Mouse (Mus musculus) olfactory bulb, adult 2 months (tissue): ENCODE results near the gene Kmo. TPM values are rescaled to one million over a fixed set of nuclear protein-coding genes. Genes with fewer than 3 reads are reported as not detected.

Source experiments
- H3K27ac ChIP-seq: fragments of 200-500 bp; 2 replicates; pipeline ENCODE4 v1.5.1; 2012; ENCODE audit warnings: low read depth, low read length; ENCODE audit not compliant: insufficient read depth
- H3K4me1 ChIP-seq: fragments of 200-500 bp; 2 replicates; pipeline ENCODE4 v1.6.1; 2012; ENCODE audit warnings: low read length; ENCODE audit not compliant: control insufficient read depth, insufficient read depth
- H3K4me3 ChIP-seq: fragments of 200-500 bp; 2 replicates; pipeline ENCODE4 v1.5.1; 2012; ENCODE audit warnings: mild to moderate bottlenecking, low read depth, low read length, moderate library complexity; ENCODE audit not compliant: insufficient read depth
- CTCF ChIP-seq: fragments of 200-500 bp; IDR thresholded peaks from 2 replicates; pipeline ENCODE4 v1.5.1; 2012; ENCODE audit warnings: low read depth, mild to moderate bottlenecking, low read length, moderate library complexity; ENCODE audit not compliant: insufficient read depth
- POLR2A ChIP-seq: fragments of 200-500 bp; IDR thresholded peaks from 2 replicates; pipeline ENCODE4 v1.6.1; 2012; ENCODE audit warnings: mild to moderate bottlenecking, low read depth, low read length, moderate library complexity; ENCODE audit not compliant: insufficient read depth
- WGBS: fragments of 180-500 bp; shearing (Covaris S2); methylation state at CpG from one replicate; pipeline ENCODE4 v1.1.7; 2018; 5-methylcytosine and 5-hydroxymethylcytosine counted together
- polyA plus RNA-seq: library from polyadenylated mRNA; stranded (reverse); fragments of >200 nt; gene quantifications from 2 replicates; pipeline ENCODE4 v1.2.4, GENCODE M21; 2012; ENCODE audit warnings: low replicate concordance; ENCODE audit not compliant: missing spikeins, insufficient read depth, insufficient read length

The Kmo gene
- polyA plus RNA-seq, 1 experiment, result not detected

GRCm38 (mm10) chr1:175646952-175647351 is 26.8 kb downstream of the Kmo start:
- Histone ChIP-seq H3K27ac (no peak overlapping the region), H3K4me3 (no peak overlapping the region), H3K4me1 (no peaks in the 10 kb centered on the region)
- WGBS, result 80% methylated on average over 9 of the region's 9 CpGs
- TF ChIP-seq CTCF (no peak), POLR2A (no peak)

DNA sequence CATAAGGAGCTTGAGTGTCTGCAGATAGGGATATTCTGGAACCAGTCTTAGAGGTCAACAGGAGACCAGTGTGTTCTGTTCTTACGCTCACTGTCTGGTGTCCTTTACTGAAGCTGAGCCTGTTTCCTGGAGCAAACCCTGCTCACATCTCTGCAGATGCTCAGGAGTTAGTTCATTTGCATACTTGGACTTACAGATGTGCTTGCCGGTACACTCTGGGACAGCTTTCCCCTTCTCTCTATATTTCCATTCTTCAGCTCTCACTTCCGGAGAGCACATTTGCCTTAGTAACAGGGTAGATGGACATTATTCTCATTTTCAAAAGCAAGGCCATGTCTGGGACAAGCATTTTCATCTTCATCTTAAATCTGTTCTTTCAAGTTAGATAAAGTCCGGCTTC is 28.4 kb downstream of the Kmo start:
- no peak overlapping the region for H3K27ac ChIP-seq
- TF ChIP-seq CTCF (no peak), POLR2A (no peak)
- no peak overlapping the region for H3K4me3 ChIP-seq
- WGBS, result 95% methylated on average over 4 of the region's 4 CpGs
- no peaks in the 10 kb centered on the region for H3K4me1 ChIP-seq

DNA sequence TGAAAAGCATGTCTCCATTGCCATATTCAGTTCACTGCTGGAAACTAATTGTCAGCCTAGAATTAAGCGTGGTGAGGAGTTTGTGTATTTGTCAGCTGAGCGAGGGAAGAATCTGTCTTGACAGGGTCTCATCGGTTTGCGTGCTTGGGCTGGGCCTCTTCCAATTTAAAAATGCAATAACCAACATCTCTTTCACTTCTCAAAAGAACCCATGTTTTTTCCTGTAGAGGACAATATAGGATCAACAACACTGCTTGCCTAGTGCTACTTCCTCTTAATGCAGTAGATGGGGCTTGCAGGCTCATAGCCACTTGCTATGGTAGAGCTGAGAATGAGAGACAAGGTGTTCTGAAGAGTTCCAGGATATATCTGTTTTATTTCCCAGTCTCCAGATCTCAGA is 39.7 kb downstream of the Kmo start:
- whole genome bisulfite sequencing, result 88% methylated on average over 4 of the region's 4 CpGs
- Histone ChIP-seq H3K4me3 (no peak overlapping the region), H3K27ac (no peak overlapping the region), H3K4me1 (no peaks in the 10 kb centered on the region)
- TF ChIP-seq POLR2A, result no peak
- no peak for TF ChIP-seq CTCF

DNA sequence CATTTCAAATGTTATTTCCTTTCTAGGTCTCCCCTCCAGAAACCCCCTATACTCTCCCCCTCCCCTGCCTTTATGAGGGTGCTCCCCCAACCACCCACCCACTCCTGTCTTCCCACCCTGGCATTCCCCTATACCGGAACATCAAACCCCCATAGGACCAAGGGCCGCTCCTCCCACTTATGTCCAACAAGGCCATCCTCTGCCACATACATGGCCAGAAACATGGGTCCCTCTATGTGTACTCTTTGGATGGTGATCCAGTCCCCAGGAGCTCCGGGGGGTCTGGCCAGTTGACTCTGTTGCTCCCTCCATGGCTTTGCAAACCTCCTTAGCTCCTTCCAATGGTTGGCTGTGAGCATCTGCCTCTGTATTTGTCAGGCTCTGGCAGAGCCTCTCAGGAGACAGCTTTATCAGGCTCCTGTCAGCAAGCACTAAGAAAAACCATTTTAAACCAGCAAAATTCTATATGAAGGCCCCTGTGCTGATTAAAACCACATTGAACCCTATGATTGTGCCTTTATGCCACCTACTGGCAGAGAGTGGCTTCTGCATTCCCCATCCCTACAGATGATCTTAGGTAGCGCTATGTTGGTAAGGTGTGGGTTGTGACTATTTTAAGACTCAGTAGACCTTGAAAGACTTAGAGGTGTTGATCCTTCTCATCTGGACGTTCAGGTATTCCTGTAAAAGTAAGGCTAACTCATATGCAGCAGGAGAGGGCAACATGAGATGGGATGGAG is 48.7 kb downstream of the Kmo start:
- 0 out of 2 replicates have a peak, but pooled peaks cover 3% of the 10 kb centered on the region for H3K4me1 ChIP-seq
- no peak overlapping the region for H3K27ac ChIP-seq
- no peak for TF ChIP-seq CTCF
- 75% methylated on average over 5 of the region's 5 CpGs for whole genome bisulfite sequencing
- no peak overlapping the region for H3K4me3 ChIP-seq

DNA sequence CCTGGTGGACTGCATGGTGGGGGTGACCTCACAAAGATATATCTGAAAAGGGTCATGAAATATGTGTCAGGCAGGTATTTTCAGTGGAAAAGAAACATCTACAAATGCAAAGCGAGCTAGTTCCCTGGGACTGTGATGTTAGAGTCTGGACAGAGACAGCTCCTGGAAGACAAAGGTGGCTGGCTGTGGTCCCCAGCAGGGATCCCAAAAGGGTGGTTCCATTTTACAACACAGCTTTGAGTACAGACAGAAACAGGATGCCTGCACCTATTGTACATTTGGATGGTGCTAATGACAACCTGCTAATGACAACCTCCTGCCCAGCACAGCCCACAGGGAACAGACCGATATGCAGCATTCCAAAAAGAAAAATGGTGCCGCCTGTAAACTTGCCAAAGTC is 49.3 kb downstream of the Kmo start:
- no peak for TF ChIP-seq POLR2A
- TF ChIP-seq CTCF, result no peak
- H3K4me1 ChIP-seq, result 0 out of 2 replicates have a peak, but pooled peaks cover 3% of the 10 kb centered on the region
- 78% methylated on average over 3 of the region's 3 CpGs for WGBS
- no peak overlapping the region for H3K27ac ChIP-seq
- H3K4me3 ChIP-seq, result no peak overlapping the region

DNA sequence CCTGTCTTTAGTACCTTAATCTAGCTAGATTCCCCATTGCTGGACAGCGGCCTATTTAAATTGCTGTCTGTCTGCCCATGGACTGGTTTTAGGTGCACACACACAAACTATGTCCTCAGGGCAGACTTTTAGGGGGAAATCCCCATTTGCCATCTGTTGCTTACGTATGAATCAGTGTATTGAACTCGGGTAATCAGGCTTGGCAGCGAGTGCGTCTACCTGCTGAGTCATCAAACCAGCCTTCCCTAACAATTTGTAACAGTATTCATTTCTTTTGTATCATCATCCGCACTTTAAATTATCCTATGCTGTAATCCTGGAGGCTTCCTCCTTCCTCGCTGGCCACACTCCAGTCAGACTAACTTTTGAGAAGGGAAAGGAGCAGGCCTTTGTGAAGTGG is 49.9 kb downstream of the Kmo start:
- TF ChIP-seq POLR2A (no peak), CTCF (no peak)
- WGBS, result 45% methylated on average over 7 of the region's 7 CpGs
- no peak overlapping the region for H3K4me3 ChIP-seq
- H3K4me1 ChIP-seq, result 0 out of 2 replicates have a peak, but pooled peaks cover 3% of the 10 kb centered on the region
- no peak overlapping the region for H3K27ac ChIP-seq

- Histone ChIP-seq H3K27ac (no peak overlapping the region), H3K4me3 (no peak overlapping the region), H3K4me1 (0 out of 2 replicates have a peak, but pooled peaks cover 3% of the 10 kb centered on the region)
- TF ChIP-seq POLR2A (no peak), CTCF (no peak)
- 7% methylated on average over 1 of the region's 1 CpGs for WGBS
Measured at GRCm38 (mm10) chr1:175671626-175672025, 51.4 kb downstream of the Kmo start.

DNA sequence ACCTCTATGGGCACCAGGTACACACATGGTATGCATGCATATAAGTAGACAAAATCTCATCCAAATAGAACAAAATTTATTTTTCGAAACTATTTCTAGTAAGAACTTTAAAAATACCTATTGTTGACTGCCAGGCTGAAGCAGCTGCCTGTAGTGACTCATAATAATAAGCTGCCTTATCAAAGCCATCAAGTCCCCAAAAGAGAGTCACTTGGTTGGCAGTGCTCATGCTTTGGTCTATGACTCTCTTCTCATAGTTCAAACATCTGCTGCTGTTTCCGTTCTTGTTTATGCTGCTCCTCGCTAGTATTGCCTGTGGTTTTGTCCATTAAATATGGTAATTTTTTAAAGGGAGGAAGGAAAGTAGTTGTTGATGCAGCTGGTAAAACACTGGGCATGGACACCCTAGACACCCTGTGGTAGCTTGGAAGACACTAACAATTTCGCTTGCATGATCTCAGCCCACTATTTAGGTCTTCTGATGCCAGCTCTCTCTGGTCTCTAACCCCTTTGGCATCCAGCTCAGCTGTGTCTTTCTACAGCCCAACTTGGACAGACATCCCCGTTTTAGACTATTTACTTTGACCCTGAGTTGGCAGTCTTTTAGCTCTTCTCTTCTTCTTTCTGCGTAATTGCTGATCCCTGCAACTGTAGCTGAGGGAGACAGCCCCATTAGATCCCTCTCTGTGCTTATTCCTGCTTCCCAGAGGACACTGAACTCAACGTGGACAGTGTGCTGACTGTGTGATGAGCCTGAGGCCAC is 53.6 kb downstream of the Kmo start:
- Histone ChIP-seq H3K27ac (no peak overlapping the region), H3K4me1 (0 out of 2 replicates have a peak, but pooled peaks cover 3% of the 10 kb centered on the region), H3K4me3 (no peak overlapping the region)
- TF ChIP-seq POLR2A, result no peak
- TF ChIP-seq CTCF, result no peak
- 49% methylated on average over 7 of the region's 7 CpGs for WGBS

DNA sequence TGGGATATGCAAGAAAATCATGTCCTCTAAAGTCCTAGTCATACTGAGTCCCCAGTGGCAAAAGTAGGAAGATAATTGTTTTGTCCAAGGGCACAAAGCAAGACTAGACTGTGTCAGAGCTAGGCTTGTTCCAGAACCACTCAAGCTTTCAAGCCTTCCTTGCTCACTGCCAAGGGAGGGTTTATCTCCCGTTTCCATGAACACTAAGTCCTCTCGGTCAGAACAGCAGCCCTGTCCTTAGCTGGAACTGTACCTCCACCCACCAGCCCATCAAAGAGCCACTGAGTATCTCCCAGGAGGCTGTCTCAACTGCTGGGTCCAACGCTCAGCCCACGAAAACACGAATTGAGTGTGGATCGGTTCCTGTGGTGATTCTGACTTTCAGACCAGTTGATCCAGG is 54.9 kb downstream of the Kmo start:
- no peak overlapping the region for H3K4me3 ChIP-seq
- 0 out of 2 replicates have a peak, but pooled peaks cover 3% of the 10 kb centered on the region for H3K4me1 ChIP-seq
- 78% methylated on average over 6 of the region's 6 CpGs for WGBS
- no peak overlapping the region for H3K27ac ChIP-seq
- TF ChIP-seq POLR2A (no peak), CTCF (no peak)
